Mouse (Mus musculus) limb, embryonic 10.5 days (tissue): ENCODE measurements around the gene Reg4. TPM values are rescaled to one million over a fixed set of nuclear protein-coding genes. Genes with fewer than 3 reads are reported as not detected.

Experiments
- DNase-seq: peaks from one replicate; pipeline ENCODE4 v3.0.0-alpha.2; 2017; ENCODE audit warnings: low spot score
- H3K27ac ChIP-seq: fragments of 300-500 bp; sonication (generic); 2 replicates; pipeline ENCODE4 v1.5.1; 2016; ENCODE audit warnings: mild to moderate bottlenecking
- H3K27me3 ChIP-seq: fragments of 300-500 bp; sonication (generic); 2 replicates; pipeline ENCODE4 v1.6.1; 2016; ENCODE audit warnings: low read depth, mild to moderate bottlenecking; ENCODE audit not compliant: poor library complexity, severe bottlenecking
- H3K36me3 ChIP-seq: fragments of 300-500 bp; sonication (generic); 2 replicates; pipeline ENCODE4 v1.6.1; 2016; ENCODE audit warnings: mild to moderate bottlenecking, moderate library complexity
- H3K4me1 ChIP-seq: fragments of 300-500 bp; sonication (generic); 2 replicates; pipeline ENCODE4 v1.6.1; 2016
- H3K4me3 ChIP-seq: fragments of 300-500 bp; sonication (generic); 2 replicates; pipeline ENCODE4 v1.5.1; 2016; ENCODE audit warnings: mild to moderate bottlenecking, moderate library complexity
- H3K9me3 ChIP-seq: fragments of 300-500 bp; sonication (generic); replicated peaks from 2 replicates; pipeline ENCODE4 v1.6.1; 2016; ENCODE audit warnings: mild to moderate bottlenecking
- WGBS: fragments of 180-500 bp; shearing (Covaris S2); methylation state at CpG from one replicate; pipeline ENCODE4 v1.1.7; 2016; 5-methylcytosine and 5-hydroxymethylcytosine counted together
- polyA plus RNA-seq: library from polyadenylated mRNA; unstranded; fragments of >200 nt; fragmentation: Nextera tagmentation; extraction: Ambion mirVana; gene quantifications from 2 replicates; pipeline ENCODE4 v1.2.1, GENCODE M21; 2016

Reg4 gene
- polyA plus RNA-seq = not detected in 2 replicates

GRCm38 (mm10) chr3:98221856-98222255, at the start of gene Reg4:
TSS of gene Reg4 (plus strand) at chr3:98222156.
- WGBS = 89% methylated on average over 8 of the region's 8 CpGs
- Histone ChIP-seq H3K4me1 (peaks cover 4% of the 10 kb centered on the region; the same call in 1 of the 2 replicates), H3K9me3 (no peaks in the 10 kb centered on the region), H3K4me3 (no peak within 1 kb of the TSS), H3K27ac (no peak within 1 kb of the TSS), H3K36me3 (no peaks in the 10 kb centered on the region), H3K27me3 (no peaks in the 10 kb centered on the region)
- DNase-seq = no peak

GRCm38 (mm10) chr3:98178340-98178739, 43.6 kb upstream of the Reg4 start:
- H3K4me1 ChIP-seq = no peaks in the 10 kb centered on the region
- H3K9me3 ChIP-seq = no peaks in the 10 kb centered on the region
- H3K36me3 ChIP-seq = no peaks in the 10 kb centered on the region
- 91% methylated on average over 4 of the region's 4 CpGs for WGBS
- no peaks in the 10 kb centered on the region for H3K27me3 ChIP-seq
- no peak for DNase-seq
- H3K4me3 ChIP-seq = no peak overlapping the region
- H3K27ac ChIP-seq = no peak overlapping the region

- DNase-seq = peak; percentile 45
- Histone ChIP-seq H3K9me3 (no peaks in the 10 kb centered on the region), H3K4me1 (no peaks in the 10 kb centered on the region), H3K27me3 (no peaks in the 10 kb centered on the region), H3K4me3 (no peak overlapping the region), H3K36me3 (no peaks in the 10 kb centered on the region), H3K27ac (no peak overlapping the region)
- WGBS = 29% methylated on average over 7 of the region's 7 CpGs
Measured at GRCm38 (mm10) chr3:98180805-98181204, 41.2 kb upstream of the Reg4 start.

- 75% methylated on average over 10 of the region's 10 CpGs for WGBS
- Histone ChIP-seq H3K27ac (no peak overlapping the region), H3K4me1 (no peaks in the 10 kb centered on the region)
Measured at GRCm38 (mm10) chr3:98185163-98185714, 36.7 kb upstream of the Reg4 start.

GRCm38 (mm10) chr3:98187777-98188176, 34.2 kb upstream of the Reg4 start:
- Histone ChIP-seq H3K27ac (no peak overlapping the region), H3K9me3 (no peaks in the 10 kb centered on the region), H3K36me3 (no peaks in the 10 kb centered on the region), H3K4me3 (no peak overlapping the region), H3K4me1 (no peaks in the 10 kb centered on the region), H3K27me3 (no peaks in the 10 kb centered on the region)
- 92% methylated on average over 3 of the region's 3 CpGs for WGBS
- no peak for DNase-seq

More at GRCm38 (mm10) chr3:98185163-98185714, 36.7 kb upstream of the Reg4 start:
- no peaks in the 10 kb centered on the region for H3K36me3 ChIP-seq
- no peak for DNase-seq
- H3K4me3 ChIP-seq = no peak overlapping the region
- H3K9me3 ChIP-seq = no peaks in the 10 kb centered on the region
- no peaks in the 10 kb centered on the region for H3K27me3 ChIP-seq

GRCm38 (mm10) chr3:98197711-98198532, 24.0 kb upstream of the Reg4 start:
- H3K36me3 ChIP-seq = no peaks in the 10 kb centered on the region
- peak overlapping the region; percentile 61 for H3K27ac ChIP-seq
- DNase-seq = no peak
- H3K9me3 ChIP-seq = no peaks in the 10 kb centered on the region
- H3K27me3 ChIP-seq = no peaks in the 10 kb centered on the region
- WGBS = 47% methylated on average over 9 of the region's 9 CpGs
- H3K4me3 ChIP-seq = no peak overlapping the region
- H3K4me1 ChIP-seq = peaks cover 16% of the 10 kb centered on the region

- no peaks in the 10 kb centered on the region for H3K9me3 ChIP-seq
- no peaks in the 10 kb centered on the region for H3K27me3 ChIP-seq
- DNase-seq = no peak
- WGBS = 81% methylated on average over 5 of the region's 5 CpGs
- H3K36me3 ChIP-seq = no peaks in the 10 kb centered on the region
- no peak overlapping the region for H3K4me3 ChIP-seq
- no peak overlapping the region for H3K27ac ChIP-seq
- peaks cover 16% of the 10 kb centered on the region for H3K4me1 ChIP-seq
Measured at GRCm38 (mm10) chr3:98199747-98200146, 22.2 kb upstream of the Reg4 start.

GRCm38 (mm10) chr3:98203282-98203681, 18.7 kb upstream of the Reg4 start:
- no peak overlapping the region for H3K4me3 ChIP-seq
- peaks cover 8% of the 10 kb centered on the region for H3K4me1 ChIP-seq
- H3K27ac ChIP-seq = no peak overlapping the region
- no peaks in the 10 kb centered on the region for H3K9me3 ChIP-seq
- DNase-seq = no peak
- 55% methylated on average over 5 of the region's 5 CpGs for WGBS
- H3K27me3 ChIP-seq = no peaks in the 10 kb centered on the region
- H3K36me3 ChIP-seq = no peaks in the 10 kb centered on the region

GRCm38 (mm10) chr3:98206977-98207376, 15.0 kb upstream of the Reg4 start:
- no peak for DNase-seq
- WGBS = 32% methylated on average over 3 of the region's 3 CpGs
- H3K27me3 ChIP-seq = no peaks in the 10 kb centered on the region
- no peaks in the 10 kb centered on the region for H3K36me3 ChIP-seq
- H3K9me3 ChIP-seq = no peaks in the 10 kb centered on the region
- 0 out of 2 replicates have a peak, but pooled peaks cover 3% of the 10 kb centered on the region for H3K4me1 ChIP-seq
- H3K27ac ChIP-seq = no peak overlapping the region
- H3K4me3 ChIP-seq = no peak overlapping the region

GRCm38 (mm10) chr3:98209161-98209560, 12.8 kb upstream of the Reg4 start:
- Histone ChIP-seq H3K9me3 (no peaks in the 10 kb centered on the region), H3K4me1 (0 out of 2 replicates have a peak, but pooled peaks cover 3% of the 10 kb centered on the region), H3K27me3 (no peaks in the 10 kb centered on the region), H3K36me3 (no peaks in the 10 kb centered on the region), H3K27ac (no peak overlapping the region), H3K4me3 (no peak overlapping the region)
- 94% methylated on average over 4 of the region's 4 CpGs for WGBS
- DNase-seq = no peak

GRCm38 (mm10) chr3:98210860-98211259, 11.1 kb upstream of the Reg4 start:
- WGBS = 64% methylated on average over 10 of the region's 10 CpGs
- Histone ChIP-seq H3K27me3 (no peaks in the 10 kb centered on the region), H3K9me3 (no peaks in the 10 kb centered on the region), H3K4me3 (no peak overlapping the region), H3K27ac (no peak overlapping the region), H3K4me1 (0 out of 2 replicates have a peak, but pooled peaks cover 3% of the 10 kb centered on the region), H3K36me3 (no peaks in the 10 kb centered on the region)
- no peak for DNase-seq

GRCm38 (mm10) chr3:98211301-98212081, 10.5 kb upstream of the Reg4 start:
- Histone ChIP-seq H3K9me3 (no peaks in the 10 kb centered on the region), H3K27ac (no peak overlapping the region), H3K36me3 (no peaks in the 10 kb centered on the region), H3K4me3 (no peak overlapping the region), H3K27me3 (no peaks in the 10 kb centered on the region), H3K4me1 (0 out of 2 replicates have a peak, but pooled peaks cover 3% of the 10 kb centered on the region)
- WGBS = 80% methylated on average over 7 of the region's 7 CpGs
- DNase-seq = no peak

GRCm38 (mm10) chr3:98216296-98216695, 5.7 kb upstream of the Reg4 start:
- no peaks in the 10 kb centered on the region for H3K4me1 ChIP-seq
- DNase-seq = no peak
- no peak overlapping the region for H3K27ac ChIP-seq
- H3K36me3 ChIP-seq = no peaks in the 10 kb centered on the region
- no peak overlapping the region for H3K4me3 ChIP-seq
- 71% methylated on average over 3 of the region's 3 CpGs for WGBS
- no peaks in the 10 kb centered on the region for H3K9me3 ChIP-seq
- H3K27me3 ChIP-seq = no peaks in the 10 kb centered on the region
